ENCODE assay signal across 9 mouse cellular contexts in genomic region chr17:30844321-30844791, GRCm38 (mm10). TPM values are rescaled to one million over a fixed set of nuclear protein-coding genes. Genes with fewer than 3 reads are reported as not detected.
A peak's percentile ranks its signal among the peaks of the same experiment; 100 is the strongest.
DNase-seq lines count a peak whose midpoint lies in the region; ATAC-seq and TF ChIP-seq lines count a peak whose summit lies in the region.
"Had no signal": no experiment of that assay in that cellular context is flagged by ENCODE, and none has a peak within 500 bp of the region (broad histone marks: within the 10 kb centered on the region; RNA-seq: fewer than 3 reads in every experiment).

No protein-coding gene starts in this region.

- H3K27me3 ChIP-seq in forebrain, embryonic 10.5 days (ENCODE audit: poor library complexity, severe bottlenecking) = no peaks in the 10 kb centered on the region
- no peaks in the 10 kb centered on the region for H3K27me3 ChIP-seq in forebrain, embryonic 15.5 days
- no peaks in the 10 kb centered on the region for H3K27me3 ChIP-seq in kidney, postnatal 0 days (ENCODE audit: insufficient read depth, low read length)

- no peak overlapping the region for H3K4me2 ChIP-seq in forebrain, embryonic 15.5 days (replicated peaks)
- 0 out of 2 replicates have a peak overlapping the region, but pooled peaks have one; percentile 2 for H3K4me2 ChIP-seq in kidney, postnatal 0 days (ENCODE audit: low read length)

- no peak for ATAC-seq in forebrain, embryonic 15.5 days (replicated peaks)
- ATAC-seq in kidney, postnatal 0 days (replicated peaks; ENCODE audit: low FRiP score, low read depth) = no peak

- peak; percentile 69 for TF ChIP-seq CTCF in kidney, postnatal 0 days (IDR thresholded peaks at IDR 0.05; ENCODE audit: low read depth)

- H3K9me3 ChIP-seq in forebrain, embryonic 10.5 days = no peaks in the 10 kb centered on the region; the same call in 1 of the 2 replicates
- H3K9me3 ChIP-seq in forebrain, embryonic 15.5 days = no peaks in the 10 kb centered on the region
- no peaks in the 10 kb centered on the region for H3K9me3 ChIP-seq in kidney, postnatal 0 days (replicated peaks; ENCODE audit: low read length)

- DNase-seq in forebrain, embryonic 10.5 days (ENCODE audit: extremely low spot score, low spot score) = no peak
- peak; percentile 35 for DNase-seq in thymus, postnatal 0 days (ENCODE audit: low spot score)
- DNase-seq in thymus, adult 18-20 months = no peak
- peak; percentile 50 for DNase-seq in kidney, postnatal 0 days (ENCODE audit: low spot score)
- peak; percentile 29 for DNase-seq in right cerebral cortex, postnatal 14 days
- DNase-seq in embryo, embryonic 11 days = no peak
- DNase-seq in frontal cortex, postnatal 14 days (ENCODE audit: low spot score in 2 of 2) = no peak

- H3K36me3 ChIP-seq in forebrain, embryonic 10.5 days (replicated peaks) = no peaks in the 10 kb centered on the region
- H3K36me3 ChIP-seq in forebrain, embryonic 15.5 days = no peaks in the 10 kb centered on the region
- no peaks in the 10 kb centered on the region for H3K36me3 ChIP-seq in kidney, postnatal 0 days (ENCODE audit: insufficient read depth, low read length)

- 60% methylated on average over 9 of the region's 9 CpGs for WGBS in forebrain, embryonic 10.5 days
- 56% methylated on average over 9 of the region's 9 CpGs for WGBS in forebrain, embryonic 15.5 days
- WGBS in kidney, postnatal 0 days = 25% methylated on average over 9 of the region's 9 CpGs

- no peak overlapping the region for H3K9ac ChIP-seq in forebrain, embryonic 15.5 days (replicated peaks)
- no peak overlapping the region for H3K9ac ChIP-seq in kidney, postnatal 0 days (ENCODE audit: low read depth, low read length)

- no peak overlapping the region for H3K4me3 ChIP-seq in forebrain, embryonic 10.5 days
- H3K4me3 ChIP-seq in forebrain, embryonic 15.5 days = no peak overlapping the region
- H3K4me3 ChIP-seq in kidney, postnatal 0 days (replicated peaks; ENCODE audit: low read depth, low read length) = no peak overlapping the region

- 0 out of 2 replicates have a peak overlapping the region, but pooled peaks have one; percentile 15 for H3K27ac ChIP-seq in forebrain, embryonic 10.5 days
- no peak overlapping the region for H3K27ac ChIP-seq in forebrain, embryonic 15.5 days (replicated peaks)
- H3K27ac ChIP-seq in kidney, postnatal 0 days = no peak overlapping the region

- H3K4me1 ChIP-seq in forebrain, embryonic 10.5 days = peaks cover 12% of the 10 kb centered on the region
- H3K4me1 ChIP-seq in forebrain, embryonic 15.5 days = peaks cover 9% of the 10 kb centered on the region
- H3K4me1 ChIP-seq in kidney, postnatal 0 days (replicated peaks; ENCODE audit: insufficient read depth, low read length) = 0 out of 2 replicates have a peak, but pooled peaks cover 4% of the 10 kb centered on the region

RNA-seq across cellular contexts. Expression of gene Glp1r, which starts 57.3 kb away (rescaled TPM):
- 0.05 TPM in 1 of 2 replicates, not detected in the other for polyA plus RNA-seq in forebrain, embryonic 10.5 days (2016; fragmentation: Nextera tagmentation; extraction: Ambion mirVana)
- 0.08 and 0.11 TPM in 2 replicates for polyA plus RNA-seq in forebrain, embryonic 15.5 days (2015; fragmentation: Nextera tagmentation; extraction: Ambion mirVana)
- polyA plus RNA-seq in thymus, postnatal 0 days (2015; fragmentation: Nextera tagmentation; extraction: Ambion mirVana) = 0.04 and 0.06 TPM in 2 replicates
- polyA plus RNA-seq in kidney, postnatal 0 days (2015; fragmentation: Nextera tagmentation; extraction: Ambion mirVana) = 0.33 and 0.46 TPM in 2 replicates
- polyA plus RNA-seq: G1E had no signal

Comparison
In these comparisons a context has a peak if more than half of its experiments do, and no peak if none do; other contexts are left out.
1. DNase-seq: peak in thymus, postnatal 0 days (single experiment), kidney, postnatal 0 days (single experiment) and right cerebral cortex, postnatal 14 days (single experiment); none in forebrain, embryonic 10.5 days (single experiment), thymus, adult 18-20 months (0 of 2), embryo, embryonic 11 days (single experiment) and frontal cortex, postnatal 14 days (0 of 2).